Mouse (Mus musculus) embryonic fibroblast, embryonic 13.5 days (primary cell): ENCODE data around the gene Klhl31.

Experiments used
- CTCF ChIP-seq: IDR thresholded peaks from 2 replicates; pipeline ENCODE4 v1.5.1; 2011; ENCODE audit warnings: mild to moderate bottlenecking, control low read depth, low read length, moderate library complexity, borderline replicate concordance; ENCODE audit not compliant: insufficient read depth
- POLR2A ChIP-seq: IDR thresholded peaks from 2 replicates; pipeline ENCODE4 v1.6.1; 2011; ENCODE audit warnings: low read depth, mild to moderate bottlenecking, control low read depth, low read length, moderate library complexity

DNA sequence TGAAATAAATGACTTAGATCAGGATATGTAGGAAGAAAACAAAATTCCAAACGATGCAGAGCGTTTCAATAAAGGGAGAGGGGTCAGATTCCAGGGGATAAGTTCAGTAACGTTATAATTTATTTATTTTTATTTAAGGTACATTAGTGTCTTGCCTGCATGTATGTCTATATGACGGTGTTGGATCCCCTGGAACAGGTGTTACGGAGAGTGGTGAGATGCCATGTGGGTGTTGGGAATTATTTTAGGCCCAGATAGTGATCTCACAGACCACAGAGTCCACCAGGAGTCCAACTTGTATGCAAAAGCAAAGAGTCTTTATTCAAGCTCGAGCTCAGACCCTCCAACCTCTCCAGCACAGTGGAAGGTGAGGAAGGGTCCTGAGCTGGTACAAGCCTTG lies 16.2 kb upstream of the Klhl31 start:
- TF ChIP-seq CTCF = no peak
- no peak for TF ChIP-seq POLR2A
